Mouse (Mus musculus): ENCODE data around the gene Lrp6.
A peak's percentile ranks its signal among the peaks of the same experiment; 100 is the strongest.

Gene Lrp6

GRCm38 (mm10) chr6:134529340-134529739, 37.4 kb downstream of the Lrp6 start:
- DNase-seq = no peak

- no peak for DNase-seq
Observed at GRCm38 (mm10) chr6:134528396-134528795, 38.4 kb downstream of the Lrp6 start.

GRCm38 (mm10) chr6:134527596-134528128, 39.1 kb downstream of the Lrp6 start:
- no peak for DNase-seq

- no peak for DNase-seq
Observed at GRCm38 (mm10) chr6:134526821-134527595, 39.8 kb downstream of the Lrp6 start.

- no peak for DNase-seq
Observed at GRCm38 (mm10) chr6:134526275-134526674, 40.5 kb downstream of the Lrp6 start.

GRCm38 (mm10) chr6:134521411-134521810, 45.4 kb downstream of the Lrp6 start:
- no peak for DNase-seq

GRCm38 (mm10) chr6:134520821-134521220, 45.9 kb downstream of the Lrp6 start:
- DNase-seq = no peak

- no peak for DNase-seq
Observed at GRCm38 (mm10) chr6:134518450-134518849, 48.3 kb downstream of the Lrp6 start.

- DNase-seq = no peak
Observed at GRCm38 (mm10) chr6:134517141-134517540, 49.6 kb downstream of the Lrp6 start.

- DNase-seq = no peak
Observed at GRCm38 (mm10) chr6:134515416-134515815, 51.3 kb downstream of the Lrp6 start.

- no peak for DNase-seq
Observed at GRCm38 (mm10) chr6:134513896-134514510, 52.8 kb downstream of the Lrp6 start.

- DNase-seq = no peak
Observed at GRCm38 (mm10) chr6:134513011-134513410, 53.8 kb downstream of the Lrp6 start.

GRCm38 (mm10) chr6:134512478-134512877, 54.3 kb downstream of the Lrp6 start:
- no peak for DNase-seq

- no peak for DNase-seq
Observed at GRCm38 (mm10) chr6:134511118-134511517, 55.6 kb downstream of the Lrp6 start.

- DNase-seq = no peak
Observed at GRCm38 (mm10) chr6:134510280-134510679, 56.5 kb downstream of the Lrp6 start.

- DNase-seq = no peak
Observed at GRCm38 (mm10) chr6:134509731-134510226, 57.0 kb downstream of the Lrp6 start.

GRCm38 (mm10) chr6:134504866-134505265, 61.9 kb downstream of the Lrp6 start:
- no peak for DNase-seq

- DNase-seq = no peak
Observed at GRCm38 (mm10) chr6:134502335-134502734, 64.4 kb downstream of the Lrp6 start.

- DNase-seq = peak; percentile 56
Observed at GRCm38 (mm10) chr6:134500381-134501162, 66.2 kb downstream of the Lrp6 start.

GRCm38 (mm10) chr6:134499089-134499488, 67.7 kb downstream of the Lrp6 start:
- no peak for DNase-seq

- no peak for DNase-seq
Observed at GRCm38 (mm10) chr6:134498518-134498917, 68.2 kb downstream of the Lrp6 start.

- DNase-seq = peak; percentile 76
Observed at GRCm38 (mm10) chr6:134494828-134495698, 71.7 kb downstream of the Lrp6 start.
